Mouse (Mus musculus) olfactory bulb, adult 2 months (tissue): ENCODE results near the gene Olfr524.

ENCODE experiments used
- CTCF ChIP-seq: fragments of 200-500 bp; IDR thresholded peaks from 2 replicates; pipeline ENCODE4 v1.5.1; 2012; ENCODE audit warnings: low read depth, mild to moderate bottlenecking, low read length, moderate library complexity; ENCODE audit not compliant: insufficient read depth
- POLR2A ChIP-seq: fragments of 200-500 bp; IDR thresholded peaks from 2 replicates; pipeline ENCODE4 v1.6.1; 2012; ENCODE audit warnings: mild to moderate bottlenecking, low read depth, low read length, moderate library complexity; ENCODE audit not compliant: insufficient read depth

GRCm38 (mm10) chr7:140220375-140220774 lies 14.6 kb upstream of the Olfr524 start:
- TF ChIP-seq CTCF (no peak), POLR2A (no peak)
